Mouse (Mus musculus) lung, embryonic 15.5 days (tissue): Measurements from ENCODE around the gene Ppfia3. TPM values are rescaled to one million over a fixed set of nuclear protein-coding genes. Genes with fewer than 3 reads are reported as not detected.
"Not testable (repeated sequence)": the region's sequence is repeated elsewhere in the genome, so short reads cannot be mapped to it uniquely, and the experiment has no call there.

Experiments used
- ATAC-seq: fragments of 200-750 bp; cut with Nextera tagmentation; 2 replicates; pipeline ENCODE4 v1.8.0; 2017; ENCODE audit warnings: moderate number of reproducible peaks, borderline replicate concordance; ENCODE audit not compliant: low FRiP score, low TSS enrichment; ENCODE audit errors: extremely low read depth
- H3K27ac ChIP-seq: fragments of 300-500 bp; sonication (generic); 2 replicates; pipeline ENCODE4 v1.5.1; 2015; ENCODE audit warnings: moderate library complexity, mild to moderate bottlenecking, inconsistent platforms
- H3K27me3 ChIP-seq: fragments of 300-500 bp; sonication (generic); 2 replicates; pipeline ENCODE4 v1.6.1; 2015; ENCODE audit warnings: inconsistent platforms
- H3K36me3 ChIP-seq: fragments of 300-500 bp; sonication (generic); 2 replicates; pipeline ENCODE4 v1.6.1; 2015; ENCODE audit warnings: inconsistent platforms
- H3K4me1 ChIP-seq: fragments of 300-500 bp; sonication (generic); 2 replicates; pipeline ENCODE4 v1.6.1; 2015; ENCODE audit warnings: inconsistent platforms
- H3K4me2 ChIP-seq: fragments of 300-500 bp; sonication (generic); 2 replicates; pipeline ENCODE4 v1.6.1; 2015; ENCODE audit warnings: inconsistent platforms, mild to moderate bottlenecking, moderate library complexity
- H3K4me3 ChIP-seq: fragments of 300-500 bp; sonication (generic); 2 replicates; pipeline ENCODE4 v1.5.1; 2015; ENCODE audit warnings: mild to moderate bottlenecking, inconsistent platforms
- H3K9ac ChIP-seq: fragments of 300-500 bp; sonication (generic); 2 replicates; pipeline ENCODE4 v1.6.1; 2015; ENCODE audit warnings: inconsistent platforms
- H3K9me3 ChIP-seq: fragments of 300-500 bp; sonication (generic); 2 replicates; pipeline ENCODE4 v1.6.1; 2016; ENCODE audit warnings: inconsistent platforms
- WGBS: fragments of 180-500 bp; shearing (Covaris S2); methylation state at CpG from one replicate; pipeline ENCODE4 v1.1.7; 2015; 5-methylcytosine and 5-hydroxymethylcytosine counted together
- polyA plus RNA-seq: library from polyadenylated mRNA; unstranded; fragments of >200 nt; fragmentation: Nextera tagmentation; extraction: Ambion mirVana; gene quantifications from 2 replicates; pipeline ENCODE4 v1.2.1, GENCODE M21; 2015

Gene Ppfia3
- polyA plus RNA-seq, 1 experiment from 2014 or later: 3.1 TPM

GRCm38 (mm10) chr7:45361243-45361804, 5.5 kb downstream of the Ppfia3 start:
- H3K27me3 ChIP-seq: peaks cover 65% of the 10 kb centered on the region
- H3K4me3 ChIP-seq: peak overlapping the region; percentile 43
- peak; percentile 83 for ATAC-seq
- 1% methylated on average over 43 of the region's 43 CpGs for WGBS
- H3K4me1 ChIP-seq: peaks cover 28% of the 10 kb centered on the region
- peak overlapping the region; percentile 85 for H3K4me2 ChIP-seq
- no peaks in the 10 kb centered on the region for H3K9me3 ChIP-seq
- no peaks in the 10 kb centered on the region for H3K36me3 ChIP-seq
- H3K27ac ChIP-seq: no peak overlapping the region
- H3K9ac ChIP-seq: peak overlapping the region; percentile 25

GRCm38 (mm10) chr7:45360404-45361125, 6.3 kb downstream of the Ppfia3 start:
- H3K4me3 ChIP-seq: 0 out of 2 replicates have a peak overlapping the region, but pooled peaks have one; percentile 43
- ATAC-seq: peak; percentile 3; the same call in 1 of the 2 replicates
- peaks cover 57% of the 10 kb centered on the region for H3K27me3 ChIP-seq

GRCm38 (mm10) chr7:45359081-45359480, 7.7 kb downstream of the Ppfia3 start:
- not testable (repeated sequence) for H3K4me3 ChIP-seq, H3K4me2 ChIP-seq, H3K9me3 ChIP-seq, ATAC-seq, H3K36me3 ChIP-seq, H3K9ac ChIP-seq, H3K27ac ChIP-seq
- peaks cover 44% of the 10 kb centered on the region for H3K27me3 ChIP-seq
- 54% methylated on average over 10 of the region's 11 CpGs for WGBS
- H3K4me1 ChIP-seq: peaks cover 20% of the 10 kb centered on the region

More at GRCm38 (mm10) chr7:45360404-45361125, 6.3 kb downstream of the Ppfia3 start:
- Histone ChIP-seq H3K27ac (no peak overlapping the region), H3K4me1 (peaks cover 20% of the 10 kb centered on the region), H3K36me3 (no peaks in the 10 kb centered on the region), H3K9ac (no peak overlapping the region), H3K9me3 (no peaks in the 10 kb centered on the region), H3K4me2 (peak overlapping the region; percentile 85)
- WGBS: 41% methylated on average over 18 of the region's 18 CpGs

GRCm38 (mm10) chr7:45356087-45356486, 10.7 kb downstream of the Ppfia3 start:
- no peaks in the 10 kb centered on the region for H3K9me3 ChIP-seq
- WGBS: 37% methylated on average over 13 of the region's 13 CpGs
- no peak overlapping the region for H3K4me3 ChIP-seq
- no peak overlapping the region for H3K4me2 ChIP-seq
- no peak for ATAC-seq
- peaks cover 15% of the 10 kb centered on the region for H3K27me3 ChIP-seq
- H3K4me1 ChIP-seq: peaks cover 4% of the 10 kb centered on the region; the same call in 1 of the 2 replicates
- H3K9ac ChIP-seq: no peak overlapping the region
- no peak overlapping the region for H3K27ac ChIP-seq
- no peaks in the 10 kb centered on the region for H3K36me3 ChIP-seq

GRCm38 (mm10) chr7:45355318-45356020, 11.3 kb downstream of the Ppfia3 start:
- Histone ChIP-seq H3K4me2 (no peak overlapping the region), H3K36me3 (no peaks in the 10 kb centered on the region), H3K4me1 (no peaks in the 10 kb centered on the region), H3K9ac (no peak overlapping the region), H3K27ac (no peak overlapping the region), H3K9me3 (no peaks in the 10 kb centered on the region), H3K4me3 (no peak overlapping the region), H3K27me3 (peaks cover 9% of the 10 kb centered on the region)
- WGBS: 63% methylated on average over 15 of the region's 15 CpGs
- ATAC-seq: no peak

- Histone ChIP-seq H3K27me3 (no peaks in the 10 kb centered on the region), H3K4me3 (no peak overlapping the region), H3K9ac (no peak overlapping the region), H3K27ac (no peak overlapping the region), H3K4me2 (no peak overlapping the region), H3K9me3 (no peaks in the 10 kb centered on the region), H3K36me3 (no peaks in the 10 kb centered on the region), H3K4me1 (no peaks in the 10 kb centered on the region)
- ATAC-seq: no peak
- 18% methylated on average over 5 of the region's 5 CpGs for WGBS
Observed at GRCm38 (mm10) chr7:45353041-45353440, 13.8 kb downstream of the Ppfia3 start.

GRCm38 (mm10) chr7:45346905-45347304, 19.9 kb downstream of the Ppfia3 start:
- H3K4me3 ChIP-seq: no peak overlapping the region
- no peaks in the 10 kb centered on the region for H3K27me3 ChIP-seq
- no peak overlapping the region for H3K4me2 ChIP-seq
- H3K9me3 ChIP-seq: no peaks in the 10 kb centered on the region
- H3K4me1 ChIP-seq: no peaks in the 10 kb centered on the region
- WGBS: 59% methylated on average over 13 of the region's 13 CpGs
- no peaks in the 10 kb centered on the region for H3K36me3 ChIP-seq
- H3K9ac ChIP-seq: no peak overlapping the region
- no peak for ATAC-seq
- no peak overlapping the region for H3K27ac ChIP-seq

GRCm38 (mm10) chr7:45343543-45343942, 23.3 kb downstream of the Ppfia3 start:
- no peak for ATAC-seq
- 15% methylated on average over 13 of the region's 13 CpGs for WGBS
- Histone ChIP-seq H3K4me1 (peaks cover 31% of the 10 kb centered on the region), H3K9ac (no peak overlapping the region), H3K36me3 (no peaks in the 10 kb centered on the region), H3K27ac (no peak overlapping the region), H3K27me3 (no peaks in the 10 kb centered on the region), H3K9me3 (no peaks in the 10 kb centered on the region), H3K4me3 (no peak overlapping the region), H3K4me2 (no peak overlapping the region)

GRCm38 (mm10) chr7:45342081-45342480, 24.7 kb downstream of the Ppfia3 start:
- Histone ChIP-seq H3K36me3 (no peaks in the 10 kb centered on the region), H3K9ac (no peak overlapping the region), H3K4me3 (no peak overlapping the region), H3K27ac (no peak overlapping the region), H3K4me1 (peaks cover 44% of the 10 kb centered on the region), H3K9me3 (no peaks in the 10 kb centered on the region), H3K4me2 (no peak overlapping the region), H3K27me3 (no peaks in the 10 kb centered on the region)
- no peak for ATAC-seq
- 90% methylated on average over 11 of the region's 11 CpGs for WGBS

- Histone ChIP-seq H3K36me3 (no peaks in the 10 kb centered on the region), H3K4me2 (peak overlapping the region; percentile 91), H3K9me3 (no peaks in the 10 kb centered on the region), H3K4me1 (peaks cover 44% of the 10 kb centered on the region), H3K27me3 (no peaks in the 10 kb centered on the region), H3K4me3 (peak overlapping the region; percentile 55; the same call in 1 of the 2 replicates), H3K27ac (peak overlapping the region; percentile 35; the same call in 1 of the 2 replicates), H3K9ac (no peak overlapping the region)
- 4% methylated on average over 8 of the region's 8 CpGs for WGBS
- ATAC-seq: peak; percentile 3; the same call in 1 of the 2 replicates
Observed at GRCm38 (mm10) chr7:45341303-45341702, 25.5 kb downstream of the Ppfia3 start.

GRCm38 (mm10) chr7:45340669-45341068, 26.1 kb downstream of the Ppfia3 start:
- Histone ChIP-seq H3K27ac (peak overlapping the region; percentile 70), H3K36me3 (no peaks in the 10 kb centered on the region), H3K4me2 (peak overlapping the region; percentile 91), H3K9me3 (no peaks in the 10 kb centered on the region), H3K4me1 (peaks cover 44% of the 10 kb centered on the region), H3K9ac (peak overlapping the region; percentile 64), H3K27me3 (no peaks in the 10 kb centered on the region), H3K4me3 (peak overlapping the region; percentile 55)
- 0% methylated on average over 11 of the region's 11 CpGs for WGBS
- ATAC-seq: peak; percentile 25; the same call in 1 of the 2 replicates

GRCm38 (mm10) chr7:45340066-45340442, 26.8 kb downstream of the Ppfia3 start:
- Histone ChIP-seq H3K27ac (peak overlapping the region; percentile 70), H3K4me1 (peaks cover 47% of the 10 kb centered on the region), H3K9ac (peak overlapping the region; percentile 64), H3K4me3 (peak overlapping the region; percentile 55), H3K36me3 (no peaks in the 10 kb centered on the region), H3K9me3 (no peaks in the 10 kb centered on the region), H3K27me3 (no peaks in the 10 kb centered on the region), H3K4me2 (peak overlapping the region; percentile 91)
- WGBS: under 1% methylated on average over 11 of the region's 11 CpGs
- no peak for ATAC-seq
